Mouse (Mus musculus) lung, embryonic 16.5 days (tissue): ENCODE results near the gene Egfem1. TPM values are rescaled to one million over a fixed set of nuclear protein-coding genes. Genes with fewer than 3 reads are reported as not detected.
A peak's percentile ranks its signal among the peaks of the same experiment; 100 is the strongest.

Experiments used
- ATAC-seq: fragments of 200-750 bp; cut with Nextera tagmentation; 2 replicates; pipeline ENCODE4 v1.8.0; 2017; ENCODE audit warnings: low read depth, mild to moderate bottlenecking, moderate library complexity
- H3K27ac ChIP-seq: fragments of 300-500 bp; sonication (generic); 2 replicates; pipeline ENCODE4 v1.5.1; 2014; ENCODE audit warnings: mild to moderate bottlenecking, control low read depth, low read length
- H3K27me3 ChIP-seq: fragments of 300-500 bp; sonication (generic); 2 replicates; pipeline ENCODE4 v1.6.1; 2014; ENCODE audit warnings: low read depth, low read length, mixed read lengths; ENCODE audit not compliant: control insufficient read depth, insufficient read depth
- H3K36me3 ChIP-seq: fragments of 300-500 bp; sonication (generic); 2 replicates; pipeline ENCODE4 v1.6.1; 2014; ENCODE audit warnings: low read length; ENCODE audit not compliant: control insufficient read depth, insufficient read depth
- H3K4me1 ChIP-seq: fragments of 300-500 bp; sonication (generic); replicated peaks from 2 replicates; pipeline ENCODE4 v1.6.1; 2014; ENCODE audit warnings: low read length, mixed read lengths; ENCODE audit not compliant: control insufficient read depth, insufficient read depth
- H3K4me2 ChIP-seq: fragments of 300-500 bp; sonication (generic); 2 replicates; pipeline ENCODE4 v1.6.1; 2014; ENCODE audit warnings: low read depth, low read length, control low read depth
- H3K4me3 ChIP-seq: fragments of 300-500 bp; sonication (generic); 2 replicates; pipeline ENCODE4 v1.5.1; 2014; ENCODE audit warnings: mild to moderate bottlenecking, low read length, control low read depth
- H3K9ac ChIP-seq: fragments of 300-500 bp; sonication (generic); 2 replicates; pipeline ENCODE4 v1.6.1; 2014; ENCODE audit warnings: low read length, control low read depth
- H3K9me3 ChIP-seq: fragments of 300-500 bp; sonication (generic); 2 replicates; pipeline ENCODE4 v1.6.1; 2016; ENCODE audit warnings: low read length; ENCODE audit not compliant: control insufficient read depth
- WGBS: fragments of 180-500 bp; shearing (Covaris S2); extraction: QIAGEN DNeasy Blood & Tissue Kit; methylation state at CpG from one replicate; pipeline ENCODE4 v1.1.7; 2014; 5-methylcytosine and 5-hydroxymethylcytosine counted together
- polyA plus RNA-seq: library from polyadenylated mRNA; unstranded; fragments of >200 nt; fragmentation: Nextera tagmentation; extraction: Ambion mirVana; gene quantifications from 2 replicates; pipeline ENCODE4 v1.2.1, GENCODE M21; 2015

The Egfem1 gene
- polyA plus RNA-seq, 1 experiment from 2014 or later: 18.5 TPM

GRCm38 (mm10) chr3:29370519-29370918 is 288.7 kb downstream of the Egfem1 start:
- no peak overlapping the region for H3K4me3 ChIP-seq
- WGBS: 61% methylated on average over 5 of the region's 5 CpGs
- H3K4me1 ChIP-seq: no peaks in the 10 kb centered on the region
- H3K4me2 ChIP-seq: no peak overlapping the region
- no peak overlapping the region for H3K27ac ChIP-seq
- no peaks in the 10 kb centered on the region for H3K36me3 ChIP-seq
- H3K9me3 ChIP-seq: no peaks in the 10 kb centered on the region
- no peak overlapping the region for H3K9ac ChIP-seq
- H3K27me3 ChIP-seq: no peaks in the 10 kb centered on the region
- ATAC-seq: no peak

GRCm38 (mm10) chr3:29381255-29381654 is 299.4 kb downstream of the Egfem1 start:
- WGBS: 77% methylated on average over 2 of the region's 2 CpGs
- H3K27ac ChIP-seq: no peak overlapping the region
- no peak for ATAC-seq

GRCm38 (mm10) chr3:29399064-29399463 is 317.2 kb downstream of the Egfem1 start:
- Histone ChIP-seq H3K4me1 (no peaks in the 10 kb centered on the region), H3K27me3 (no peaks in the 10 kb centered on the region), H3K27ac (no peak overlapping the region), H3K4me2 (no peak overlapping the region), H3K9me3 (no peaks in the 10 kb centered on the region), H3K4me3 (no peak overlapping the region), H3K36me3 (no peaks in the 10 kb centered on the region), H3K9ac (no peak overlapping the region)
- WGBS: 72% methylated on average over 3 of the region's 3 CpGs
- no peak for ATAC-seq

More at GRCm38 (mm10) chr3:29381255-29381654, 299.4 kb downstream of the Egfem1 start:
- Histone ChIP-seq H3K4me3 (no peak overlapping the region), H3K4me2 (no peak overlapping the region), H3K27me3 (no peaks in the 10 kb centered on the region), H3K9ac (no peak overlapping the region), H3K36me3 (no peaks in the 10 kb centered on the region), H3K4me1 (no peaks in the 10 kb centered on the region), H3K9me3 (no peaks in the 10 kb centered on the region)

- Histone ChIP-seq H3K36me3 (no peaks in the 10 kb centered on the region), H3K27me3 (no peaks in the 10 kb centered on the region), H3K27ac (no peak overlapping the region), H3K9ac (no peak overlapping the region), H3K9me3 (no peaks in the 10 kb centered on the region), H3K4me1 (no peaks in the 10 kb centered on the region), H3K4me3 (no peak overlapping the region), H3K4me2 (no peak overlapping the region)
- ATAC-seq: no peak
- WGBS: 92% methylated on average over 2 of the region's 2 CpGs
These were observed 339.8 kb downstream of the Egfem1 start for GRCm38 (mm10) chr3:29421634-29422033.

- WGBS: 61% methylated on average over 10 of the region's 10 CpGs
- Histone ChIP-seq H3K9me3 (no peaks in the 10 kb centered on the region), H3K9ac (no peak overlapping the region), H3K4me3 (no peak overlapping the region), H3K27ac (no peak overlapping the region), H3K4me2 (no peak overlapping the region), H3K27me3 (no peaks in the 10 kb centered on the region), H3K4me1 (no peaks in the 10 kb centered on the region), H3K36me3 (no peaks in the 10 kb centered on the region)
- ATAC-seq: no peak
These were observed 350.6 kb downstream of the Egfem1 start for GRCm38 (mm10) chr3:29432109-29433091.

GRCm38 (mm10) chr3:29443024-29443423 is 361.2 kb downstream of the Egfem1 start:
- no peak for ATAC-seq
- H3K27ac ChIP-seq: no peak overlapping the region
- H3K9me3 ChIP-seq: no peaks in the 10 kb centered on the region
- H3K36me3 ChIP-seq: no peaks in the 10 kb centered on the region
- H3K4me2 ChIP-seq: no peak overlapping the region
- H3K9ac ChIP-seq: no peak overlapping the region
- H3K4me3 ChIP-seq: no peak overlapping the region
- 85% methylated on average over 6 of the region's 6 CpGs for WGBS
- no peaks in the 10 kb centered on the region for H3K27me3 ChIP-seq
- H3K4me1 ChIP-seq: peaks cover 6% of the 10 kb centered on the region; the same call in 1 of the 2 replicates

- Histone ChIP-seq H3K9ac (no peak overlapping the region), H3K4me2 (no peak overlapping the region), H3K9me3 (no peaks in the 10 kb centered on the region), H3K4me1 (peaks cover 6% of the 10 kb centered on the region; the same call in 1 of the 2 replicates), H3K4me3 (no peak overlapping the region), H3K27me3 (no peaks in the 10 kb centered on the region), H3K27ac (no peak overlapping the region), H3K36me3 (no peaks in the 10 kb centered on the region)
- WGBS: 28% methylated on average over 5 of the region's 5 CpGs
- no peak for ATAC-seq
These were observed 362.8 kb downstream of the Egfem1 start for GRCm38 (mm10) chr3:29444661-29445060.

- H3K4me3 ChIP-seq: no peak overlapping the region
- no peaks in the 10 kb centered on the region for H3K36me3 ChIP-seq
- no peak overlapping the region for H3K9ac ChIP-seq
- no peak overlapping the region for H3K4me2 ChIP-seq
- peaks cover 6% of the 10 kb centered on the region; the same call in 1 of the 2 replicates for H3K4me1 ChIP-seq
- peak; percentile 83 for ATAC-seq
- no peaks in the 10 kb centered on the region for H3K9me3 ChIP-seq
- WGBS: 34% methylated on average over 3 of the region's 3 CpGs
- no peak overlapping the region for H3K27ac ChIP-seq
- no peaks in the 10 kb centered on the region for H3K27me3 ChIP-seq
These were observed 364.3 kb downstream of the Egfem1 start for GRCm38 (mm10) chr3:29446081-29446480.

- no peak overlapping the region for H3K4me2 ChIP-seq
- no peak overlapping the region for H3K9ac ChIP-seq
- no peaks in the 10 kb centered on the region for H3K9me3 ChIP-seq
- no peak overlapping the region for H3K27ac ChIP-seq
- no peaks in the 10 kb centered on the region for H3K36me3 ChIP-seq
- no peak for ATAC-seq
- H3K4me1 ChIP-seq: peaks cover 6% of the 10 kb centered on the region; the same call in 1 of the 2 replicates
- no peaks in the 10 kb centered on the region for H3K27me3 ChIP-seq
- no peak overlapping the region for H3K4me3 ChIP-seq
- 70% methylated on average over 5 of the region's 5 CpGs for WGBS
These were observed 367.1 kb downstream of the Egfem1 start for GRCm38 (mm10) chr3:29448829-29449406.
